Mouse (Mus musculus) ZHBTc4 (cell line): ENCODE results near the gene Cdyl2.

ENCODE experiments used
- DNase-seq: peaks from one replicate; pipeline ENCODE4 v3.0.0-alpha.2; 2011; ENCODE audit warnings: low read depth, low spot score

Gene Cdyl2

DNA sequence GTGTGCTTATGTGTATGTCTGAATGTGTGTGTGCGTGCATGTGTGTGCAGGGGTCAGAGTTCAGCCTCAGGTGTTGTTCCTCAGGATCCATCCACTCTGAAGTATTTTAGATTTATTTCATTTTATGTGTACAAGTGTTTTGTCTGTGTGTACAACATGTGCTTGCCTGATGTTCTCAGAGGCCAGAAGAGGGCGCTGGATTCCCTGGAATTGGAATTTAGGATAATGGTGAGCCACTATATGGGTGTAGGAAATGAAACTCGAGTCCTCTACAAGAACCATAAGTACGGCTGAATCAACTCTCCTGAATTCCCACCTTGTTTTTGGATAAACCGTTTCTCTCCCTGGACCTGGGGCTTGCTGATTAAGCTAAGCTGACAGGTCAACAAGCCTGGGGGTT, 61.2 kb downstream of the Cdyl2 start:
- peak; percentile 87 for DNase-seq

DNA sequence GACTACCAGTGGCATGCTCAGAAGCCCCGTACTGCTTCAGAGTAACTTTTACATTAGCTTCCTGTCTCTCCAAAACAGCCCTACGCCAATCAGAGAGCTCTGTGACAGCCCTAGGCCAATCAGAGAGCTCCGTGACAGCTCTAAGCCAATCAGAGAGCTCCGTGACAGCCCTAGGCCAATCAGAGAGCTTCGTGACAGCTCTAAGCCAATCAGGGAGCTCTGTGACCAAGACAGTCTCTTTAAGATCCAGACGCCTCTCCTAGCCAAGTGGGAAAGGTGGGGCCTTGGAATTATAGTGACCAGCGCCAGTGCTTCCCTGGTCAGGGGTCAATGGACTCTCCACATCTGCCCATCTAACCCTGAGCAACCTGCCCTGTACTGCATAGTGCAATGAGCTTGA, 62.2 kb downstream of the Cdyl2 start:
- DNase-seq = peak; percentile 95

DNA sequence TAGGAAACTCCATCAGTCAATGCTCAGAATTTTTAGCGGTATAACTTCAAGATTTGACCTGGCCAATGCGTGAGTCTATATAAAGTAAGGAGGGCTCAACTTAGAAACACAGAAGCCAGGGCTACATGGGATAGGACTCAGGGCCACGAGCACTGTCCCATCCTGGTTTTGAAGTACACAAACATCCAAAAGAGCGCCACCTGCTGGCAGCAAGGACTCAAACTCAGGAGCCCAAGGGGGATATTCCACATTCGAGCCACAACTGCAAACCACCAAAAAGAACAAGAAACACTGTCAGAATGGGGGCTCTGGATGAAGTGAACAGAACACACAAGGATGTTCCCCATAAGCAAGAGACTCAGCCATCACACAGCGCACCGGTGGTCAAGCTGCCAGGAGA, 63.8 kb downstream of the Cdyl2 start:
- DNase-seq = peak; percentile 75

DNA sequence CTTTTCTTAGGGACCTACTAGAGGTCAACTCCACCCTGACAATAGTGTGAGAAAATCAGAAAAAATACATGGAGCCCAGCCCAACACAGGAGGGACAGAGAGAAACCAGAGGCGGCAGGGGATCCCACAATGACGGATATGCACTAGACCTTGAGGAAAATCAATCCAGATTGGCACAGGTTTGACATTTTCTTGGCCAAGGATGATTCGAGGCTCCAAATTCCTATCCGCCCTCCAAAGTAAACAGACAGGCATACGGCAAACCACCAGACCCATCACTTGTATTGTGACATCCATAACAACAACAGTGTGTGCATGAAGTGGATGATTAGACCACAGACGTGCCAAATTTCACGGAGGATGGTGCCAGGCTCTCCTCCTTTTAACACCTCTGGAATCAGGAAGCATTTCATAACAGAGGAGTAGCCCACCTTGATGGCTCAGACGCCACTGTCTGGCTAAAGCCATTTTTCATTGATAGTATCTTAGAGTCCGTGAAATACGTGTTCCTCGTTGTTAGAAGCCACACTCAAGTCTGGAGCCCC, 65.9 kb downstream of the Cdyl2 start:
- DNase-seq = no peak

DNA sequence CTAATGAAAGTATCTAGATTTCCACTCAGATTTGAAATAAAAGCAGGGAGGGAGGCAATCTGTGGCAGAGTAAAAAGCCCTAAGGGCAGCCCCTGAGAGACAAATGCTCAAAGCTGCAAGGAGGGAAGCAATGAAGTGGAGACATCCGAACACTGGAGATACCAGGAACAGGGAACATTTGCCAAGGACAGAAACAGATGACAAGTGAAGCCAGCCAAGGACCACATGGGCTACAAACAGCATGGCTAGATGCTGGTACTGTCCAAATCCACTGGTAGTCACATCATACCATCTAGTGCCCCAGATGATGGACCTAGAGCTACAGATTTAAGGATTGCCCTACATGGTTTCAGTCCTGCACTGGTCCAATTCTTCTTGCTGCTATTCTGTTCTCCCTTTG, 71.3 kb downstream of the Cdyl2 start:
- no peak for DNase-seq

DNA sequence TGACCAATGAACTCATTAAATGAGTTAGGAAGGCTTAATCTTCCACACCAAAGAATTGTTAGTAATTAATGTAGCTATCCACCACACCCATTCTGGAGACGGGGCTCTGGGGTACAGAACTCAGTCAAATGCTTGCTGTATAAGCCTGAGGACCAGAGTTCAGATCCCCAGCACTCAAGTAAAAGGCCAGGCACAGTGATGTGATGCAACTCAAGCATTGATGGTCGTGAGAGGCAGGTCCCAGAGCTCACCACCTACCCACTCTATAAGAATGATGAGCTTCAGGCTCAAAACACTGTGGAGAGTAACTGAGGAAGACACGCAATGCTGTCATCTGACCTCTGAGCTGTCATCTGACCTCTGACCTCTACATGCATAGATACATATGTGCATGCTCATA, 76.0 kb downstream of the Cdyl2 start:
- no peak for DNase-seq

DNA sequence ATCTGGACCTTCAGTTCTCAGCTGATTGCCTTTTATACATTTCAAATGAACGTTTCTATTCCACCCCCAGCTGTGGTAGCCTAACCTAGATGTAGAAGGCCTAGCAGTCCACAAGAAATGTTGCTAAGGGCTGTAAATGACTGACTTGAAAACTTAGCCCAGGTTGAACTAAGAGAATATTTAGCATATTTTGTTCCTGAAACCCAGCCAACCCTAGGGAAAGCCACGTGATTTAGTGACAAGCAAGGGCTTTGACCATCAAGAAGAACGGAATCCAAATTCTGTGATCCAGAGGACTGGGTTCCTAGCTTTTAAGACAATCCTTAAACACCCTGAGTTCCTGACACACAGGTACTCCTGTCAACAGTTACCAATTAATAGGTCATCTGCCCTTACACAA, 77.9 kb downstream of the Cdyl2 start:
- no peak for DNase-seq

DNA sequence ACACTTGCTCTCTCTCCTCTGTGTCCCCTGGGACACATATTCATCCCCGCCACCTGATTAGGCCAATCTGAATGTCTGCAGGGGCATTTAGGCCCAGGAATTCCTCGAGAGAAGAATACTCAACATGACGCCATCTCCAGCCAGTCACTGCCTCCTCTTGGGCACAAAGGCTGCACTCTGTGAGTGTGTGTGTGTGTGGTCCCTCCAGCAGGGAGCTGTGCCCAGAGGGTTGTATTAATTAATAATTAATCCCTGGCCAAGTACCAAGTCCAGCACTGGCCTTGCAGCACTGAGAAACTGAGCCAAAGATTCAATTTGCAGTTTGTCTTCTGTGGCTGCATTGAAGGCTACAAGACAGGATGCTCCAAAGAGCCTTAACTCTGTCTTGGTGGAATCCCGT, 79.8 kb downstream of the Cdyl2 start:
- DNase-seq = no peak

DNA sequence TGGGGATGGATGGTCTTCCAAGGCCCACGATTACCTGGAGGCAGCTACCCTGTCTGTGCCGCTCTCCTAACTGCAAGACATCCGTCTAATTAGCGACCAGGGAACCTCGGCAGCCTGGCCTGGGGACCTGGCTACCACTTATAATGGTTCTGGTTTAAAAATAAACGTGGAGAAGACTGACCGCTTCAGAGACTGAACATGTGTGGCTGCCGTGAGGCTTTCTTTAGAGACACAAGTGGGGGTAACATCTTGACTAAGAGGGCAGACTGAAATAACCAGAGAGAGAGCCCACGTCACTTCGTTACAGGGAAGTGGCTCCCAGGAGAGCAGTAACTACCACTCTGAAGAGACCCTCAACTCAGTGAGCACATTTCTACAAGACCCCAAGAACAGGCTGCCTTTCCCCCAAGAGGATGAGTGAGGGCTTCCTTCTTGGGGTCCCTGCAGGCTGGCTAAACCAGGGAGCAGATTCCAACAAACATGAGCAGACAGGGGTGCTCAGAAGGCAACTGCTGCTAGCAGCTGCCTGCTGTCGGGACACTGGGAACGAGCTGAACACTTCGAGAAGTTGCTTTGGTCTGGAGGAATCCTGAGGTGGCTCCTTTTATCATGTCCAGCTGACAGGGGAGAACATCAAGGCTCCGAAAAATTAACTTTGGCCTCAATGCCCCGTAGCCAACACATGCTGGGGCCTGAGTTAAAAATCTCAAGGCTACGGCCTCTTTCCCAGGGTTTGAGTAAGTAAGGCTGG, 82.6 kb downstream of the Cdyl2 start:
- no peak for DNase-seq

DNA sequence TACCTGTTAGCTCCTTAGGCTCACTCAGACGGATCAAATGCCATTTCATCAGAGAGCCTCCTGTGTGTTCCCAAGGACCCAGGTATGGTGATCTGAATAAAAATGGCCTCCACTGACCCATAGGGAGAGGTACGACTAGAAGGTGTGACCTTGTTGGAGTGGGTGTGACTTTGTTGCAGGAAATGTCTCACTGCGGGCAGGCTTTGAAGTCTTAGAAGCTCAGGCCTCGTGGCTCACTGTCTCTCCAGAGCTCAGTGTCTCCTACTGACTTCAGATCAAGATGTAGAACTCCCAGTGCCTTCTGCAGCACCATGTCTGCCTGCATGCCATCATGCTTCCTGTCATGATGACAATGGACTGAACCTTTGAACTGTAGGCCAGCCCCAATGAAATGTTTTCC, 87.4 kb downstream of the Cdyl2 start:
- DNase-seq = peak; percentile 59

DNA sequence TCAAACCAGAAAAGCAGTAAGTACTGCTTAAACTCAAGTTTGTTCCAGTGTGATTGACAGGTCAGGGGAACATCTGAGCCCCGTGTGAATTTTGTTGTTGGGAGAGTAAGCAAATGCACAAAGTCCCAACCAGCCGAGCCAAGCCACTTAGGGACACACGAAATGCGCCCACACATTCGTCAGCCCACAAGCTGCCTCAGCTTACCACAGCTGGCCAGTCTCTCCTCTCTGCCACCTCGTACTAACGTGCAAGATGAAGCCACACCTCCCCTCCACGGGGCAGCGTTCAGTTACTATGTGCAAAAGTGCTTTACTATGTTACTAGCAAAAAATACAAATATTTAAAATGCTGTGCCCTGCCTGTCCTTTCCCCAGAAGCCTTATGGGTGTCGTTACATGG, 91.9 kb downstream of the Cdyl2 start:
- DNase-seq = no peak

DNA sequence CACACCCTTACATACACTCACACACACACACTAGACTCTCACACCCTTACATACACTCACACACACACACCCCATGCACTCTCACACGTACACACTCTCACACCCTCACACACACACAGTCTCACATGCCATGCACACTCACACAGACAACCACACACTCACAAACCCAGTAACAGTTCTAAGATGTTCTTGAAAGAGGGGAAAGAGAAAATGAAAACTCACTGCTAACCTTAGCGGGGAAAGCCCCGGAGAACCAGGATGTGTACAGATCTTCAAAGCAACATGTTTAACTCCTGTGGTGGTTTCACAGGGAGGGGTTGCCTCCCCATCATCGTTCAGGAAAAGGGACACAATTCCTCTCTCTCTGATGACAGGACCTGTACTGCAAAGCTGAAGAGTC, 94.8 kb downstream of the Cdyl2 start:
- no peak for DNase-seq

DNA sequence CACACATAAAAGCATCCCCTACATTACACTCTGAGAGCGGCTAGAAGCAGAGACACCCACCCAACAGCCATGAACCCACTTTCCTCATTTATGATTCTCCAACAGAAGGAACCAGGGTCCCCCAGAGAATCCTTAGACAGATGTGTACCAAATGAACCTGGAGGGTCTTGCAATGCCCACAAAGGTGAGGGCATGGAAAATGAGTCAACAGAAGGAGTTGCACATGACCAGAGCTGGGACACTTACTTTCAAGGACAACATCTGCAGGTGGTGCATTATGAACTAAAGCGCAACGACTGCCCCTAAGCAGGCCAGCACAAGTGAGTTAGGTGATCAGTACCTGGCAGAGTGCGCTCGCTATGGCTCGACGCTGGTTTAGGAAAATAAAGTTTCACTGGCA, 95.6 kb downstream of the Cdyl2 start:
- DNase-seq = no peak

DNA sequence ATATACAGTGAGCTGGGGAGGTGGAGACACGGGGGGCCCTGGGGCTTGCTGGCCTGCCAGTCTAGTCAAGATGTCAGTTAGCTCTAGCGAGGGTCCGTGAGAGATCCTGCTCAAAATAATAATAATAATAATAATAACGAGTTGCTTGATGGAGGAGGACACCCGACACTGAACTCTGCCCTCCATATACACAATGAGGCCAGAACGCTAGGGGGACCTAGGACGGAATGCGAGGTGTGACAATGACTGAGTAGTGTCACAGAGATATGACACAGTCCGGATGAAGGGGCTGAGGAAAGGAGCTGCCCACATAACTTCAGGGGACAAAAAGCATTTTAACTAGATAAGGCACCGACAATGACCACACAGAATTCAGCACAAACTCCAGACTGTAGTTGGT, 96.4 kb downstream of the Cdyl2 start:
- DNase-seq = no peak

DNA sequence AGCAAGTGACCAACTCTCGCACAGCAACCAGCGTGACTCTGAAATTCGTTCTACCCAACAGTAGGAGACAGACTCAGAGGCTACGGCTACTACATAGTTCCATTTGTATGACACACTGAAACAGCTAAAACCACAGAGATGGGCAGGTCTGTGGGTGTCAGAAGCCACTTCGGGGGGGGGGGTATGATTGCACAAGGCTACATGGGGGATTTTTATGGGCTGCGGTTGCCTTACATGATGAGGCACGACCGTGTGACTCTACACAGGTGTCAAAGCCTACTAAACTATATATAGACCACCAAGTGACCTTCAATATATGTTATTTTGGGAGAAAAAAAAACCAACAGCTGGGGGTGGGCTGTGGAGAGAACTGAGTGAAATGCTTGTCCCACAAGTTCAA, 96.8 kb downstream of the Cdyl2 start:
- DNase-seq = no peak

DNA sequence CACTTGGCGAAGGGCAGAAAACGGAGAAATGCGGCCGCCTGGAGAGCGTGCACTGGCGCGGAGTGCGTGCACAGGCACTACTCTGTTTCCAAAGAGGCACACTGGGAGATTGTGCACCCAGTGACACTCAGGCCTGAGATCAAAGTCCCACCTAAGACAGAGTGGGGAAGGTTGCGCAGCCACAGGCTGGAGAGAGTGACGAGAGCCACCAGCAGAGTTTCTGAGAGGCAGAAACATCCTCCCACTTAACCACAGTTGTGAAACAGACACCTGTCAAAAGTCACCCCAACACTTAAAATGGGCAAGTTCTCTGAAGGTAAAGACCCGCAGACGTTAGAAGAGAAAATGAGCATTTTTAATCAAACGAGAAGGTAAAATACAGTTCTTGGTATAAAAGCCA, 97.5 kb downstream of the Cdyl2 start:
- DNase-seq = no peak

DNA sequence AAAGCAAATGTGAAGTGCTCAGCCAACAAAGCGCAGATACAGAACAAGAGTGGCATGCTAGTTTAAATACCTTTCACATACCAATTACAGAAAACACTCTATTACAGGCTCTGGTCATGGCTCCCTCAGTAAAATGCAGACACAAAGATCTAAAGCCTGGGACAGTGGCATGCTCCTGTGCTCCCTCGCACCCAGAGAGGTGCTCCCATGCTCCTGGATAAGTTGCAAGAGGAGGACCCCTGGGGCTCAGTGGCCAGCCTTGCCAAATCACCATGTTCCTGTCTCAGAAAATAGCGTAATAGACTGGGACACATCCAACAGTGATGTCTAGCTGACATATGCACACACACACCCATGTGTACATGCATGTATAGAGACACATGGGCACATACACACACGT, 98.4 kb downstream of the Cdyl2 start:
- DNase-seq = no peak

DNA sequence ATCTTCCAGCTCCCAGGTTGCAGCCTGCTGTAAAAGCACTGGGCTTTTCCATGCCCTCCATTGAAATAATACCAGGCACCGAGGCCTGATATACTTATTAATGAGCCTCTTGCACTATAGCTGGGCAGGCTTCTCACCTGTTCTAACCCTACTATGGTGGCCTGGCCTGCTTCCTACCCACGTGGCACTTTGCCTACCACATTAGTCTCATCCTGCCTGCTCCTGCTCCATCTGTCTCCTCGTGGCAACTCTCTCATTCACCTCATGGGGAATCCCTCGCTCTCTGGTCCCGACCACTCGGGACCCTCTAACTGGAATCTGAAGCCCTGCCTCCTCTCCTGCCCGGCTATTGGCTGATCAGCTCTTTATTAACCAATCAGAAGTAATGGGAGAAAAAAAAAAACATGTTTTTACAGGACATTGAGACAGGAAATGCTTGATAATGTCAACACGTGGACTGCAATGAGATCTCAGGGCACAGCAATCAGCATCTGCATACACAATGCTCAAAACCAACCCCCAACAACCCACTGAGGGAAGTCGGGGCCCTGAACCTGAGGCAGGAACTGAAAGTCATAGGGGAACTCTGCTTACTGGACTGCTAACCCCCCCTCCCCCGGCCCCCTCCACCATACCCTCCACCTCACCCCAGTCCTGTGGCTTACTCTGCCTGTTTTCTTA, 99.2 kb downstream of the Cdyl2 start:
- DNase-seq = no peak

DNA sequence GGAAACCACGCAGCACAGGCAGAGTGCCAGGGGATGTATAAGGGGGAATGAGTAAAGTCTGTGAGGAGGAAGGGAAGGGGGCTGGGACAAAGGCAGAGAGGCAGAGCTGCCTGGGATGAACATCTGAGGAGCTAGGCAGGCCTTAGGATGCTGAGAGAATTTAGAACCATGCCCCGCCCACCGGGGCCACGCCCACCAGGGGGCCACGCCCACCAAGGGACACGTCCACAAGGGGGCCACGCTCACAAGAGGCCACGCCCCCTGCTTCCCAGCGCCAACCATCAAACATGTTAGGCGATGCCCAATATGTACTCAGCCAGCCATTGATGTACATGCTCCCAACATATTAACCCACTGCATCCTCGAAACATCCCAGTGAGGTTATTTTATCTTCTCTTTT, 102.7 kb downstream of the Cdyl2 start:
- peak; percentile 91 for DNase-seq

DNA sequence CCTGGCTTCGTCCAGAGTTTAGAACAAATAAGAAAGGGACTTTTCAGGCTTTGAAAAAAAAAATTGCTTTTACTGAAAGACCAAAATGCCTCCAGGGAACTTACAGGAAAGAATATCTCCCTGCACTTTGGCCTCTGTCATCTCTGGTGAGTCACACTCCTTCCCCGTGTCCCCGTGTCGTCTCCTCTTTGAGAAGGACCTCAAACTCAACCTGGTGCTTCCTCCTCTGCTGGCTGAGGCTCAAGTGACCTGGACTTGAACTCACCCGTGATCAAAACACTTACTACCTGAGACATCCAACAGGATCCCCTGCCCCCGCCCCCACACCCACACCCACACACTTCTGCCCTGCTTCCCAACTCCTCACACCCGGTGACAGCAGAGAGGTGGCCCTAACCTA, 103.8 kb downstream of the Cdyl2 start:
- no peak for DNase-seq

DNA sequence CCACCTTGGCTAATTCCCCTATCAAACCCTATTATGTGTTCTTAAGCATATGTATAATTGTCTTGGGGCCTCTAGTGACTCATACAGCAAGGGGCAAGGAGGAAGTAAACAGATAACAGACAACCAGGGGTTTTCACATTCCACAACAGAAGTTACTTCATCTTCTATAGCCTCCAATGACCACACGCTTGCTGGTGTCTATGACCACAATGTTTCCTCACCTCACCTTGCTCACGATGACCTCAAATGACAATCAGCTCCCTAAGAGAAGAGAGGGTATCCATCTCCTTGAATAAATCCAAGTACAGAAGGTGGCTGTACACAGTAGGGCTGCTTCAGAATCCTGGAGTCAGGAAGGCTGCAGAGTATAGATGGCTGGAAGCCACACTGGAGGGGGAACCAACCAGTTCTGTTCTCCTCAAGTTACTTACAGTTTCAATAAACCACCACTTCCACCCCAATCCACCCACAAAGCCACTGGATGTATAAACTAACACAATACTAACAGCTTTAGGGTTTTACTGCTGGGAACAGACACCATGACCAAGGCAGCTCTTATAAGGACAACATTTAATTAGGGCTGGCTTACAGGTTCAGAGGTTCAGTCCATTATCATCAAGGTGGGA, 104.8 kb downstream of the Cdyl2 start:
- DNase-seq = no peak

DNA sequence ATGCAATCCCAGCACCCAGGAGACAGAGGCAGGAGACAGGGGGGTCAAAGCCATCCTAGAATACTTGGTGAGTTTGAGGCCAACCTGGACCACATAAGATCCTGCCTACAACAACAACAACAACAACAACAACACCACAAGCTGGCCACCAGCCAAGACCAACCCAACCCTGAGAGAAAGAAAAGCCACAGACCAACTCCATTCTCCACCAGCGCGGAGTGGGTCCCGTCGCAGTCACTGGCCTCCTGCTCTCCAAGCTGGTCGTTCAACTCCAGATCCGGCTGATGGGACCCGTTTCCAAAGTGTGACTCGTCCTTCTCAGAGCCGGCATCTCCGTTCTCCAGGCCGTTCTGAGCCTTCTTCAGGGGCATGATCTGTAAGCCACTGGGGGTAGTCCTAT, 109.2 kb downstream of the Cdyl2 start:
- no peak for DNase-seq

DNA sequence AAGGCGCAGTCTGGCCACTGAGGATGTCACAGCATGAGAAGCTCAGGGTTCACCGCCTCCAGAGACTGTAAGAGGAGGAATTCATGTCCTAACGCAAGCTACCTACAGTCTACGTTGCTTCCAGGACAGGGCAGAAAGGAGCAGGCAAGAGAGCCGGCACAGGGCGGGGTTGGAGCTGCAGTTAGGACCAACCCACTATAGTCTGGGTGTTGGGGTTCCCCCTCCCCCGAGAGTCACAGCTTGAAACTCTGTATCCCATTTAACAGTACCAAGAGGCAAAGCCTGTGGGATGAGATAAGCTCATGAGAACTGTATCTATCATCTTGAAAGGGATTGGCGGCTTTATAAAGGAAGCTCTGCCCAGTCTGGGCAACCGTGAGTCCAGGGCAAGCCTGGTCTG, 110.5 kb downstream of the Cdyl2 start:
- DNase-seq = no peak
